Mouse (Mus musculus) stomach, embryonic 15.5 days (tissue): ENCODE data around the gene Brpf3. TPM values are rescaled to one million over a fixed set of nuclear protein-coding genes. Genes with fewer than 3 reads are reported as not detected.

Experiments used
- ATAC-seq: fragments of 200-750 bp; cut with Nextera tagmentation; 2 replicates; pipeline ENCODE4 v1.8.0; 2017; ENCODE audit warnings: low read depth, moderate number of reproducible peaks, moderate TSS enrichment; ENCODE audit not compliant: insufficient read depth, low FRiP score
- H3K27ac ChIP-seq: fragments of 300-500 bp; sonication (generic); 2 replicates; pipeline ENCODE4 v1.5.1; 2015; ENCODE audit warnings: mild to moderate bottlenecking, inconsistent platforms
- H3K27me3 ChIP-seq: fragments of 300-500 bp; sonication (generic); replicated peaks from 2 replicates; pipeline ENCODE4 v1.6.1; 2015; ENCODE audit warnings: inconsistent platforms
- H3K36me3 ChIP-seq: fragments of 300-500 bp; sonication (generic); 2 replicates; pipeline ENCODE4 v1.6.1; 2015; ENCODE audit warnings: inconsistent platforms
- H3K4me1 ChIP-seq: fragments of 300-500 bp; sonication (generic); 2 replicates; pipeline ENCODE4 v1.6.1; 2015; ENCODE audit warnings: inconsistent platforms
- H3K4me2 ChIP-seq: fragments of 300-500 bp; sonication (generic); 2 replicates; pipeline ENCODE4 v1.6.1; 2015; ENCODE audit warnings: mild to moderate bottlenecking, inconsistent platforms
- H3K4me3 ChIP-seq: fragments of 300-500 bp; sonication (generic); replicated peaks from 2 replicates; pipeline ENCODE4 v1.5.1; 2015; ENCODE audit warnings: inconsistent platforms
- H3K9ac ChIP-seq: fragments of 300-500 bp; sonication (generic); 2 replicates; pipeline ENCODE4 v1.6.1; 2015; ENCODE audit warnings: inconsistent platforms
- H3K9me3 ChIP-seq: fragments of 300-500 bp; sonication (generic); 2 replicates; pipeline ENCODE4 v1.6.1; 2016; ENCODE audit warnings: inconsistent platforms
- WGBS: fragments of 180-500 bp; shearing (Covaris S2); methylation state at CpG from one replicate; pipeline ENCODE4 v1.1.7; 2015; 5-methylcytosine and 5-hydroxymethylcytosine counted together
- polyA plus RNA-seq: library from polyadenylated mRNA; unstranded; fragments of >200 nt; fragmentation: Nextera tagmentation; extraction: Ambion mirVana; gene quantifications from 2 replicates; pipeline ENCODE4 v1.2.1, GENCODE M21; 2015

The Brpf3 gene
- polyA plus RNA-seq, 1 experiment from 2014 or later = 15.1 TPM

DNA sequence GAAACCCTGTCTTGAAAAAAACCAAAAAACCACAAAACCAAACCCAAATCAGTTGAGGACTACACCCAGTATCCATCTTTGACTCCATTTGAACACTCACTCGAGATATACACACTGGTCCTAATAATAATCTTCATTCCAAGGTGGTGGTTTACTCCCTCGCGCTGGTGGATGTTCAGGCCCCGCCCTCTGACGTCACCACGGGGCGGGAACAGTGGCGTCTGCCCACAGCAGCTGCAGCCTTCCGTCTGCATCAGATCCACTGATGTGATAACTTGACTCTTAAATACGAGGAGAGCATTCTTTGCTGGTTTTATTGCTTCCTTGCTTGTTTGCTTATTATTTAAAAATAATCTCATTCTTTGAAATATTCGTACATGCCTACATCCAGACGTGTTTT lies 81.4 kb downstream of the Brpf3 start:
- Histone ChIP-seq H3K4me3 (no peak overlapping the region), H3K36me3 (no peaks in the 10 kb centered on the region), H3K4me1 (peaks cover 8% of the 10 kb centered on the region; the same call in 1 of the 2 replicates), H3K9ac (no peak overlapping the region), H3K4me2 (0 out of 2 replicates have a peak overlapping the region, but pooled peaks have one; percentile 6), H3K9me3 (no peaks in the 10 kb centered on the region), H3K27me3 (no peaks in the 10 kb centered on the region), H3K27ac (no peak overlapping the region)
- ATAC-seq = no peak
- WGBS = under 1% methylated on average over 12 of the region's 12 CpGs

DNA sequence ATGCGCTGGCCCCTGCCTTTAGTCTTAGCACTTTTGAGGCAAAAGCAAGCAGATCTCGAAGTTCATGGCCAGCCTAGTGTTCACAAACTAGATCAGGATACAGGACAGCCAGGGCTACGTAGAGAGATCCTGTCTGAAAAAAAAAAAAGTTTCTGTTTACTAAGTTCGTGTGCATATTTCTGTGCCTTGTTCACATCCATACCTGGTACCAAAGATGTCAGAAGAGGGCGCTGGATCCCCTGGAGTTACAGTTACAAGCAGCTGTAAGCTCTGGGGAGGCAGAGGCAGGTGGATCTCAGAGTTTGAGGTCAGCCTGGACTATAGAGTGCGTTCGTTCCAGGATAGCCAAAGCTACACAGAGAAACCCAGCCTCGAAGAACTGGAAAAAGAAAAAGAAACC lies 81.9 kb downstream of the Brpf3 start:
- Histone ChIP-seq H3K4me1 (peaks cover 8% of the 10 kb centered on the region; the same call in 1 of the 2 replicates), H3K9me3 (no peaks in the 10 kb centered on the region), H3K4me3 (no peak overlapping the region), H3K4me2 (no peak overlapping the region), H3K36me3 (no peaks in the 10 kb centered on the region), H3K9ac (no peak overlapping the region), H3K27me3 (no peaks in the 10 kb centered on the region), H3K27ac (no peak overlapping the region)
- no peak for ATAC-seq
- 51% methylated on average over 8 of the region's 8 CpGs for WGBS

DNA sequence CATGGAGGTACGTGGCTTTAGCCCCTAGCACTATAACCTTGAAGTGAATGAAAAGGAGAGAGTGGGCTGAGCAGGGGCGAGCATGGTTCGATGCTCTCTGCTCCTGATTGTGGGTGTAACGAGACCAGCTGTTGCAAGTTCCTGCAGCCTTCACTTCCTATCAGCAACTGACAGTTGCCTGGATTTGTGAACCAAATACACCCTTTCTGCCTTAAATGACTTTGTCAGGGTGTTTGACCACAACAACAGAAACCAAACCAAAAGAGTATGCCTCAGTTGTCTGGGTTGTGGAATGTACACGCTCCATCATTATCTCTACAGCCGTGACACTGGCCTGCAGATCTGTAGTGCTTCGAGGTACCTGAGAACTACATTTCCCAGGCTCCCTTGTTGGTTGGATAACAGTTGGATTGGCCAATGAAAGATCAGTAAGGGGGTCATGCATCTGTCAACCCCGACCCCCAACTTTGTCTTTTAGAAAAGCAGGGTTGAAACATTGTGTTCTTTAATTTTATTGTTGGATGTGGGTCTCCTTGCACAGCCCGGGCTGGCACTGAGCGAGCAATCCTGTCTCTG lies 83.1 kb downstream of the Brpf3 start:
- H3K4me3 ChIP-seq = no peak overlapping the region
- H3K27ac ChIP-seq = no peak overlapping the region
- H3K4me2 ChIP-seq = no peak overlapping the region
- no peaks in the 10 kb centered on the region for H3K9me3 ChIP-seq
- WGBS = 62% methylated on average over 10 of the region's 10 CpGs
- no peaks in the 10 kb centered on the region for H3K36me3 ChIP-seq
- H3K4me1 ChIP-seq = peaks cover 8% of the 10 kb centered on the region; the same call in 1 of the 2 replicates
- H3K27me3 ChIP-seq = no peaks in the 10 kb centered on the region
- ATAC-seq = no peak
- no peak overlapping the region for H3K9ac ChIP-seq

DNA sequence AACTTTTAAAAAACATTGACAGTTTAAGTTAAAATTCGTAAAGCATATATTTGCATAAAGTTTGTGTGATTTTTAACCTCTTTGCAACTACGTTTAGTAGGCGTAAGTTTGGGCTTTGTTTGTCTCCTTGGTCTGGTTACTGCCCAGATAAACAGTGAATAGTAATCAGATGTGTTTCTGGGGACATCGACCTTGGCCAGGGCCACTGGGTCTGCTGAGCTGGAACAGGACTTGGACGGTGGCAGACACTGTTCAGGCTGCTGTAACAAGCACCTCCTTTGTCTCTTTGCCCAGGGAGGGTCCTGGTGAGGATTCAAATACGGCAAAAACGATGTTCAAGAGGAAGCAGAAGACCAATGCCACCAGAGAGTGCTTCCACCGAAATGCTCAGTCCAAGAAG lies 84.3 kb downstream of the Brpf3 start:
- ATAC-seq = no peak
- H3K36me3 ChIP-seq = no peaks in the 10 kb centered on the region
- H3K4me2 ChIP-seq = no peak overlapping the region
- H3K4me1 ChIP-seq = peaks cover 4% of the 10 kb centered on the region; the same call in 1 of the 2 replicates
- no peak overlapping the region for H3K27ac ChIP-seq
- H3K27me3 ChIP-seq = no peaks in the 10 kb centered on the region
- 83% methylated on average over 8 of the region's 8 CpGs for WGBS
- no peak overlapping the region for H3K9ac ChIP-seq
- H3K4me3 ChIP-seq = no peak overlapping the region
- no peaks in the 10 kb centered on the region for H3K9me3 ChIP-seq

DNA sequence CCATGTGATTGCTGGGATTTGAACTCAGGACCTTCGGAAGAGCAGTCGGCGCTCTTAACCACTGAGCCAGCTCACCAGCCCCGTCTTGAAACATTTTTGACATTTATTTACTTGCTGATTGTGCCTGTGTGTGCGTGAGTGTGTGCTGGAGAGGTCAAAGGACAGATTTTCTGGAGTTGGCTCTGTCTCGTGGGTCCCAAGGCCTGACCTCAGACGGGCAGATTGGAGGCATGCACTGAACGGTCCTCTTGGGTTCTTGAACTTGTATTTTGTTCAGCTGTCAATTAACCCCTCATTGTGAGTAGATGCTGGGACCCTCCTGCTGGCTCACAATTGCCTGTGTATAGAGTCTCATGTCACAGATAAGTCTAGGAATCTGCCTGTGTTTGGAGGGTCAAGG lies 85.4 kb downstream of the Brpf3 start:
- ATAC-seq = no peak

More for the DNA sequence above, 85.4 kb downstream of the Brpf3 start:
- Histone ChIP-seq H3K4me2 (no peak overlapping the region), H3K27me3 (no peaks in the 10 kb centered on the region), H3K9me3 (no peaks in the 10 kb centered on the region), H3K4me3 (no peak overlapping the region), H3K9ac (no peak overlapping the region), H3K4me1 (peaks cover 3% of the 10 kb centered on the region; the same call in 1 of the 2 replicates), H3K36me3 (no peaks in the 10 kb centered on the region), H3K27ac (no peak overlapping the region)
- WGBS = 76% methylated on average over 8 of the region's 8 CpGs

Other genes with a start within 250 kb of the Brpf3 start
- gene Clps, start 240.3 kb upstream of the Brpf3 start, polyA plus RNA-seq = 3,221 and 3,572 TPM in 2 replicates
- 0.85 and 1.0 TPM in 2 replicates for gene Lhfpl5, start 225.4 kb upstream of the Brpf3 start, polyA plus RNA-seq
- gene Srpk1, start 178.4 kb upstream of the Brpf3 start, polyA plus RNA-seq = 75.1 and 79.2 TPM in 2 replicates
- gene Slc26a8, start 110.9 kb upstream of the Brpf3 start, polyA plus RNA-seq = 0.48 and 0.49 TPM in 2 replicates
- gene Mapk14, start 109.8 kb upstream of the Brpf3 start, polyA plus RNA-seq = 40.7 and 44.9 TPM in 2 replicates
- 3.4 TPM in 2 replicates for gene AC170998.1, start 75.0 kb upstream of the Brpf3 start, polyA plus RNA-seq
- gene Mapk13, start 31.8 kb upstream of the Brpf3 start, polyA plus RNA-seq = 95.5 and 115 TPM in 2 replicates
- 0.32 and 0.50 TPM in 2 replicates for gene Pnpla1, start 57.3 kb downstream of the Brpf3 start, polyA plus RNA-seq
- 0.71 and 0.81 TPM in 2 replicates for gene 4930539E08Rik, start 114.2 kb downstream of the Brpf3 start, polyA plus RNA-seq
- gene Pxt1, start 142.8 kb downstream of the Brpf3 start, polyA plus RNA-seq = 0.17 TPM in 1 of 2 replicates, not detected in the other
- 68.4 and 74.9 TPM in 2 replicates for gene Kctd20, start 150.9 kb downstream of the Brpf3 start, polyA plus RNA-seq
- gene Stk38, start 206.9 kb downstream of the Brpf3 start, polyA plus RNA-seq = 98.3 and 106 TPM in 2 replicates
- gene Srsf3, start 231.5 kb downstream of the Brpf3 start, polyA plus RNA-seq = 518 and 524 TPM in 2 replicates